32 mouse cellular contexts compared by ENCODE assay signal in the genomic region with DNA sequence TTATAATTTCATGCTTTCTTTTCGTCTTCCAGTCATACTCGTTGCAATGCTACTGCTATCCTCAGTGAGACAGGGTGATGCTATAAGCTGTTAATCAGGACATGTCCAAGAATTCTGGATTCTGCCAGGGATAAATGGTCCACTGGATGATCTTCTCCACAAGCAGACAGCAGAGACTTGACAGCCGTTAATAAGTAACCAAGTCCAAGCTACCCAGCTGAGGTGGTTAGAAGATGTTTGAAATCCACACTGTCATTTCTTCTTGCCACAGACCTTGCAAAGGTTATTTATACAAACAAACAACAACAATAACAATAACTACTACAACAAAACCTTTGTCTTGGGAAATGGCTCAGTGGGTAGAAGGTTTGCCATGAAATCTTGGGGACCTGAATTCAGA.
"Had no signal": no experiment of that assay in that cellular context is flagged by ENCODE, and none has a peak within 500 bp of the region (broad histone marks: within the 10 kb centered on the region; RNA-seq: fewer than 3 reads in every experiment).

No protein-coding gene starts in this region.

- H3K36me3 ChIP-seq: heart, embryonic 10.5 days; heart, embryonic 12.5 days; heart, embryonic 13.5 days; heart, embryonic 15.5 days; hindbrain, embryonic 10.5 days; hindbrain, embryonic 12.5 days; hindbrain, embryonic 13.5 days; hindbrain, embryonic 15.5 days; intestine, embryonic 15.5 days; kidney, embryonic 15.5 days had no signal

- H3K4me3 ChIP-seq: heart, embryonic 10.5 days; heart, embryonic 12.5 days; heart, embryonic 13.5 days; heart, embryonic 15.5 days; hindbrain, embryonic 10.5 days; hindbrain, embryonic 12.5 days; hindbrain, embryonic 13.5 days; hindbrain, embryonic 15.5 days; intestine, embryonic 15.5 days; kidney, embryonic 15.5 days; layer of hippocampus, adult 2 months had no signal

- H3K4me1 ChIP-seq: heart, embryonic 10.5 days; heart, embryonic 12.5 days; heart, embryonic 15.5 days; hindbrain, embryonic 12.5 days; hindbrain, embryonic 15.5 days; intestine, embryonic 15.5 days had no signal

- ATAC-seq: hindbrain, embryonic 16.5 days; hindbrain, postnatal 0 days; inflammation-experienced regulatory T-cells, adult 6 months; intestine, embryonic 15.5 days; intestine, embryonic 16.5 days; intestine, postnatal 0 days had no signal

- H3K27me3 ChIP-seq: heart, embryonic 12.5 days; heart, embryonic 13.5 days; heart, embryonic 15.5 days; hindbrain, embryonic 12.5 days; hindbrain, embryonic 13.5 days; hindbrain, embryonic 15.5 days; intestine, embryonic 15.5 days had no signal

- H3K27ac ChIP-seq: heart, embryonic 10.5 days; heart, embryonic 13.5 days; heart, embryonic 15.5 days; hindbrain, embryonic 10.5 days; hindbrain, embryonic 12.5 days; hindbrain, embryonic 13.5 days; hindbrain, embryonic 14.5 days; hindbrain, embryonic 15.5 days; hindbrain, postnatal 0 days; intestine, embryonic 15.5 days; kidney, embryonic 15.5 days; kidney, postnatal 0 days; layer of hippocampus, adult 2 months had no signal

- H3K9me3 ChIP-seq: heart, embryonic 10.5 days; heart, embryonic 12.5 days; heart, embryonic 13.5 days; heart, embryonic 15.5 days; hindbrain, embryonic 10.5 days; hindbrain, embryonic 12.5 days; hindbrain, embryonic 13.5 days; hindbrain, embryonic 15.5 days; intestine, embryonic 15.5 days; kidney, embryonic 15.5 days had no signal

- H3K4me2 ChIP-seq: heart, embryonic 11.5 days; heart, embryonic 12.5 days; heart, embryonic 13.5 days; heart, embryonic 15.5 days; hindbrain, embryonic 12.5 days; hindbrain, embryonic 13.5 days; hindbrain, embryonic 14.5 days; hindbrain, embryonic 15.5 days; intestine, embryonic 15.5 days; kidney, embryonic 15.5 days had no signal

- DNase-seq: heart, postnatal 10 days; heart, postnatal 14 days; heart, postnatal 36 days; heart, postnatal 4 days; kidney, adult 11 months; kidney, adult 18-20 months; kidney, adult 8-10 months; kidney, adult 9 months; kidney, postnatal 10 days; kidney, postnatal 14 days; kidney, postnatal 4 days; layer of hippocampus, adult 9-11 months; layer of hippocampus, postnatal 36 days had no signal

- H3K9ac ChIP-seq: heart, embryonic 12.5 days; heart, embryonic 13.5 days; heart, embryonic 15.5 days; hindbrain, embryonic 12.5 days; hindbrain, embryonic 13.5 days; hindbrain, embryonic 14.5 days; hindbrain, embryonic 15.5 days; intestine, embryonic 15.5 days; kidney, embryonic 15.5 days had no signal
